Comparison of ENCODE assay signal across 7 mouse cellular contexts in genomic region chr11:104272352-104272751, GRCm38 (mm10). TPM values are rescaled to one million over a fixed set of nuclear protein-coding genes. Genes with fewer than 3 reads are reported as not detected.
A peak's percentile ranks its signal among the peaks of the same experiment; 100 is the strongest.
DNase-seq lines count a peak whose midpoint lies in the region; TF ChIP-seq lines count a peak whose summit lies in the region.

No protein-coding gene starts in this region.

- TF ChIP-seq POLR2A in cortical plate, adult 2 months (IDR thresholded peaks at IDR 0.05; ENCODE audit: extremely low read depth, insufficient read depth, low read length), result no peak

- TF ChIP-seq CTCF in cortical plate, adult 2 months (IDR thresholded peaks at IDR 0.05; ENCODE audit: extremely low read depth, insufficient read depth, low read length), result no peak

- peaks cover 19% of the 10 kb centered on the region for H3K4me1 ChIP-seq in cortical plate, adult 2 months (ENCODE audit: control insufficient read depth, insufficient read depth, low read length)

- peak; percentile 78 for DNase-seq in MN1 (ENCODE audit: low spot score)
- DNase-seq in adipocyte (ENCODE audit: low spot score), result peak; percentile 48
- peak; percentile 93 to 95 for DNase-seq in kidney, adult 8-10 months
- peak; percentile 49 for DNase-seq in lung, postnatal 36 days
- no peak for DNase-seq in neural tube, embryonic 10.5 days (ENCODE audit: extremely low spot score, low spot score)
- no peak for DNase-seq in spleen, postnatal 10 days (ENCODE audit: low spot score in 2 of 2)

- no peak overlapping the region for H3K4me3 ChIP-seq in cortical plate, adult 2 months (ENCODE audit: insufficient read depth, low read length)

- H3K27ac ChIP-seq in cortical plate, adult 2 months (ENCODE audit: insufficient read depth, low read length), result peak overlapping the region; percentile 94

RNA-seq across cellular contexts. Expression of gene Mapt, which starts 41.2 kb away (rescaled TPM):
- polyA plus RNA-seq in cortical plate, adult 2 months (2012; rRNA removed), result 270 and 278 TPM in 2 replicates

Comparison
In these comparisons a context has a peak if more than half of its experiments do, and no peak if none do; other contexts are left out.
1. DNase-seq: peak in MN1 (single experiment), adipocyte (single experiment), kidney, adult 8-10 months (2 of 2) and lung, postnatal 36 days (single experiment); none in neural tube, embryonic 10.5 days (single experiment) and spleen, postnatal 10 days (0 of 2).